Mouse (Mus musculus) inflammation-experienced regulatory T-cells, adult 6 months (primary cell): ENCODE results near the gene Gm9964. TPM values are rescaled to one million over a fixed set of nuclear protein-coding genes. Genes with fewer than 3 reads are reported as not detected.
"Not testable (repeated sequence)": the region's sequence is repeated elsewhere in the genome, so short reads cannot be mapped to it uniquely, and the experiment has no call there.

ENCODE experiments used
- ATAC-seq: one replicate; pipeline ENCODE4 v1.8.0; 2017
- polyA plus RNA-seq, 3 experiments: library from polyadenylated mRNA; unstranded; fragments of 100-300 nt; shearing (Covaris generic); gene quantifications; one replicate each; pipeline ENCODE4 v1.2.1; 2017

Gene Gm9964
- not detected for polyA plus RNA-seq

DNA sequence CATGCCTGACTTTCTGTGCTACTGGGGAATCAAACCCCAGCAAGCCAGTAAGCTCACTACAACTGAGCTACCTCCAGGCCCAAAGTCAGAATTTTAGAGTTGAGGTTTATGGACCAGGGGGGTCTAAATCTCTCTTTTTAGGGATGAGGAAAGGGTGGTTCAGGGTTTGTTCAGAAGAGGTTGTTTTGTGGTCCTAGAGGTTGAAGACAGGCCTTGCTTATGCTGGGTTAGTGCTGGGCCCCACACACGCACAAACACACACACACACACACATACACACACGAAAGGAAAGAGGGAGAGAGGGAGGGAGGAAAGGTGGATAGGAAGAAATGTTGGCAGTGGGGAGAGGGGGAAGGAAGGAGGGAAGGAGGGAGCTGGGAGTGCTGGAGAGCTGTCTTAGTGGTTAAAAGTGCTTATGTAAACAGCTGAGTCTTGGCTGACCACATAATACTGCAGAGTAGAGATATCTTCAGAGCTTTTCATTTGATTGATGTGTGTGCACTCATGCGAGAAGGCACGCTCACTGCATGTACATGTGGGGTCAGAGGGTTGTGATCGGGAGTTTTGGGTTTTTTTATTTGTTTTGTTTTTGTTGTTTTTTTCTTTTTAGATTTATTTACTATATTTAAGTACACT is at the start of gene Gm9964:
Gm9964 (minus strand) TSS at position 51 of the 636 bp plus-strand sequence.
- no peak for ATAC-seq

DNA sequence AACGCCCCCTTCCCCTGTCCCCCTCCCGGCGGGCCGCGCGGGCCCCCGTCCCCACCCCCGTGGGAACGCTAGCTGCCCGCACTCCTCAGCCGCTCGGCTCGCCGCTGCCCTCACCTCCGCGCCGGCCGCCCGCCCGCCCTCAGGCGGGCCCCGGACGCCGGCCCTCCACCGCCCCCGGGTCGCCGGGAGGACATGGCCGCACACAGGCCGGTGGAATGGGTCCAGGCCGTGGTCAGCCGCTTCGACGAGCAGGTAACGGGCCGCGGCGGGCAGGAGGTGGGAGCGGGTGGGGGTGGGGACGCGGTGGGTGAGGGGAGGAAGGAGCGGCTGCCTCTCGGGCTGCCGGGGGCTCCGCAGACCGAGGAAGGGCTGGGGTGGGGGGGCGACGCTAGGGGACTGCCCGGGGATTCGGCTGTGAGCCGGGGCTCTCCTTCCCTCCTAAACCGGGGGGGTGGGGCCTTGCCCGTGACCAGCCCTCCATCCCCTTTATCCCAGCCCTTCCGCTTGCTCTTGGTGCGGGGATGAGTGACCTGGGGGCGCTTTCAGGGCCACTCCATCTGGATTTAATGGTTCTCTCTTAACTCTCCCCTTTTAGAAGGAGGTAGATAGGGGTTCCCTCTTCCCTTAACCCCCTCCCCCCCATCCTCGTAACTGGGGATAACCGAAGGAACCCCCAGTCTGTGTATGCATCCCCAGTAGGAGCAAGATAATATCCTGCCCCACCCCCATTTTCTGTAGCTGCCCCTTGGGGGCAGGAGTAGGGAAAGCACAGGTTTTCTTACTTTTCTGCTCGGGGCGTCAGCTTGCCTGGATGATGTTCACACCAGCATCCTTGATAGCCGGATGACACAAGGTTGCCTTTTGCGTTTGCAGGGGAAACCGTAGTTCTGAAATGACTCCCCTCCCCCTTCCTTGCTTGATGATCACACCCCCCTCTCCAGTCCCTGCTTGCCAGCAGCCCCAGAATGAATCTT is 43.4 kb upstream of the Gm9964 start:
- peak; percentile 56 for ATAC-seq

DNA sequence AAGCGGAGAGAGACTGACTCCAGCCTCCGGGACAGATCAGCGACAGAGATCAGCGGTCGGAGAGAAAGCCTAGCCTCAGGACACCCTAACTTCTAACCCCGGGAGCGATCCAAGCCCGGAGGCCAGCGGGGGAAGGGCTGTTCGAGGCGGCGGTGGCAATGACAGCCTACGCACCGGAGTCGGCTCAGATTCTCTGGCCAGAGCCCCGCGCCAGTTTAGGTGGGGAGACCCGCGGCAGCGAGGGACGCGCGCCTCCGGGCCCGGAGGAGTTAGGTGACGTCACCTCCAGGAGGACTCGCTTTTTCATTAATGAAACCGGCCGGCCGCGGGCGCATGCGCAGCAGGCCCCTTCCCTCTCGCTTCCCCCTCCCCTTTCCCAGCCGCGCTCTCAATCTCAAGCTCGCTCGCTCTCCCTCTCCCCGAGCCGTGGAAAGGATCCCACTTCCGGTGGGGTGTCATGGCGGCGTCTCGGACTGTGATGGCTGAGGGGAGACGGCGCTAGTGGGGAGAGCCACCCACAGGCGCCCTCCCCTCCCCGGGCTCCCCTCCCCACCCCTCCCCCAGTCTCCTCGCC is 42.6 kb upstream of the Gm9964 start, which contains the start of gene Nf1:
Nf1 (plus strand) TSS at position 460 of the 574 bp plus-strand sequence.
- peak; percentile 70 for ATAC-seq

DNA sequence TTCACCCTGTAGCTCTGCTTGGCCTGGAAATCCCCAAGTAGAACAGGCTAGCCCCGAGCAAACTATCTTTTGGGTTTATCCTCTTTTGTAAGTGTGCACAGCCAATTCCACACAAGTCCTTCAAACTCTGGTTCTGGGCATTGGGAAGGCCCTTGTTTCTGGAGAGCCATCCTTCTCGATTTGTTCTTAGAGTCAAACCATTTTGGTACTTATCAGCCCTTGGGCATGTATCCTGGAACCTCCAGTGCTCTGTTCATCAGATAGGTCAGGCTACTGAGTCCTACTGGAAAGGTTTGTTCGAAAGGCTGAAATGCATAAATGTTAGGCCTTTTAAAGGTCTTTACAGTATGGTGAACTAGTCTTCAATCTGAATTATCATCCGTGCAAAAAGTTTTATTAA is 41.9 kb upstream of the Gm9964 start:
- no peak for ATAC-seq

DNA sequence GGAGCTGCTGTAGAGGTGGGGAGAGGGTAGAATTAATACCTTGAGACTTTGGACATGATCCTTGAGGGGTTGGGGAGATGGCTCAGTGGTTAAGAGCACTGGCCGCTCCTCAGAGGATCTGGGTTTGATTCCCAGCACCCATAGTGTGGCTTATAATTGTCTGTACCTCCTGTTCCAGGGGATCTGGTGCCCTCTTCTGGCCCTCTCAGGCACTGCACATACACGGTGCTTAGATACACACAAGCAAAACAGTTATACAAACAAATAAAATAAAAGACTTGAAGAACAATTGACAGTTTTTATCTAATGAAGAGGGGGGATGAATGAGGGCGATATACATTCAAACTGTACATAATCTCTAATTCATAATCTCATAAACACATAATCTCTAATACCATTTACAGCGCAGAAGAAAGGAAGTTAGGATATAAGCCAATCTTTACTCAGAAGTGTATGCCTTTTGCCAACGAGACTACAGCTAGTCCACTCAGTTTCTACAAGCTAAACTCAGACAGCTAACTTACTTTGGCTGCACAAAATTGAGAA is 40.1 kb upstream of the Gm9964 start:
- ATAC-seq = no peak

DNA sequence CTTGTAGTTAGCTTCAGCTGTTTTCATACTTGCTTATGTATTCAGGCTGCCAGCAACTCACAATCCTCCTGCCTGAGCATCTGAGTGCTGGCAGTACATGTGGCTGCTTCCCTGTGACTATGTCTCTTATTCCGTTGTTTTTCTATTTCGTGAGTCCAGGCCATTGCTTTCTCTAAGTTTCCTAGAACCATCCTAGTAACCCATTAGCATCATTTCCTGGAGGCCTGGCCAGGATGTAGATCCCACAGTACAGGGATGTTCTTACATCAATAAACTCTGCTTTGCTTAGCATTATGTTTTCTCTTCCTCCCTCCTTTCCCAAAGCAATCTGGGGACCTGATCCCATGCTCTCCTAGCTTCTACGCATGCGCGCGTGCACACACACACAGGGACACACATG is 38.4 kb upstream of the Gm9964 start:
- no peak for ATAC-seq

DNA sequence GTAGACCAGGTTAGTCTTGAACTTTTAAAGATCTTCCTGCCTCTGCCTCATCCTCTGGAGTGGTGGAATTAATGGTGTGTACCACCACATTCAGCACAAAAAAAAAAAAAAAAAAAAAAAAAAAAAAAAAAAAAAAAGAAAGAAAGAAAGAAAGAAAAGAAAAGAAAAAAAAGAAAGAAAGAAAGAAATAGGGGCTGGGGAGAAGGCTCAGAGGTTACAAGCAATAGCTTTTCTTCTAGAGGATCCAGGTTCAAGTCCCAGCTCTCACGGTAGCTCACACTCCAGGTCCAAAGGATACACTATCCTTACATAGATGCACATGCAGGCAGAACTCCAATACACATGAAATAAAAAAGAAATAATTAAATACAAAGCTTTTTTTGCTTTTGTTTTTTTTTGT is 32.9 kb upstream of the Gm9964 start:
- no peak for ATAC-seq

DNA sequence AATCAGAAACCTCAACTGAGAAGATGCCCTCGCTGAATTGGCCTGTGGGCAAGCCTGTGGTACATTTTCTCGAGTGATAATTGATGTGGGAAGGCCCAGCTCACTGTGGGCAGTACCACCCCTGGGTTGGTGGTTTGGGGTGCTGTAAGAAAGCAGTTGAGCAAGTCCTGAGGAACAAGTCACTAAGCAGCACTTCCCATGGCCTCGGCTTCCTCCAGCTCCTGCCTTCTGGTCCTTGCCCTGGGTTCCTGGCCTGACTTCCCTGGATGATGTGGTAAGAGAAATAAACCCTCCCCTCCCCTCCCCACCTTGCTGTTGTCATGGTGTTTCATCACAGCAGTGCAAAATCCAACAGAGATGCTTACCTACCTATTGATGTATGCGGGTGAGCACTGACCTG is 31.4 kb upstream of the Gm9964 start:
- ATAC-seq = no peak

DNA sequence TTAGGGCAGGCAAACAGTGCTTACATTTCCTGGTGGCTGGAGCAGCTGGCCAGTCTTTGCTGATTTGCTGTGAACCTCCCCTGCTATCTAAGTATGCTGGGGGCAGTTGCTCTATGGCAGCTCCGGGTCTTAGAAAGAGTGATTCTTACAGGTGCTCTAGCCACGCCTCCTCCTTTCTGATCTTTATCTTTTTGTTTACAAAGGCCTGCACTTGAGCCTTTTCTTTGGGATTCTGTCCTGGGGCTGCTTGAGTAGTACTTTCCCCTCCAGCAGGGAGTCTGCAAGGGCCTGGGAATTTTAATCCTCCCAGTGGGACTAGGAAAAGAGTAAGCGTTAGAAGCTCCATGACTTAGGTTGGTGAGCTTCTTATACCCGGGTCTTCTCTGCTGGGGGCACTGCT is 30.4 kb upstream of the Gm9964 start:
- ATAC-seq = no peak

DNA sequence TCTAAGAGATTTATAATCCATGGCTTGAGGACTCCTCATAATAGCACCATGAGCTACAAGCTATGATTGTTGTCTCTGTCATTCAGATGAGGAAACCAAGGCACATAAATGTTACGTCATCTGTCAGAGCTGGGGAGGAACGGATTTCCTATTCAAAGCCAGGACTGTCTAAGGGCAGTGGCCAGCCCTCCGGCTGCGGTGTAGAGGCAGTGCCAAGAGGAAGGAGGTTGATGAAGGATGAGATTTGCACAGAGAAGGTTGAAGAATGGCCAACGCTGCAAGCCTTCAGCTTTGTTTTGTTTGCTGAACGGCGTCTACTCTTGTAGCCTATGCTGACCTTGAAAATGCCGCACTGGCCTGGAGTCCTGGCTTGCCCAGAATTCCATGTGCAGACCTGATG is 29.0 kb upstream of the Gm9964 start:
- ATAC-seq = no peak

DNA sequence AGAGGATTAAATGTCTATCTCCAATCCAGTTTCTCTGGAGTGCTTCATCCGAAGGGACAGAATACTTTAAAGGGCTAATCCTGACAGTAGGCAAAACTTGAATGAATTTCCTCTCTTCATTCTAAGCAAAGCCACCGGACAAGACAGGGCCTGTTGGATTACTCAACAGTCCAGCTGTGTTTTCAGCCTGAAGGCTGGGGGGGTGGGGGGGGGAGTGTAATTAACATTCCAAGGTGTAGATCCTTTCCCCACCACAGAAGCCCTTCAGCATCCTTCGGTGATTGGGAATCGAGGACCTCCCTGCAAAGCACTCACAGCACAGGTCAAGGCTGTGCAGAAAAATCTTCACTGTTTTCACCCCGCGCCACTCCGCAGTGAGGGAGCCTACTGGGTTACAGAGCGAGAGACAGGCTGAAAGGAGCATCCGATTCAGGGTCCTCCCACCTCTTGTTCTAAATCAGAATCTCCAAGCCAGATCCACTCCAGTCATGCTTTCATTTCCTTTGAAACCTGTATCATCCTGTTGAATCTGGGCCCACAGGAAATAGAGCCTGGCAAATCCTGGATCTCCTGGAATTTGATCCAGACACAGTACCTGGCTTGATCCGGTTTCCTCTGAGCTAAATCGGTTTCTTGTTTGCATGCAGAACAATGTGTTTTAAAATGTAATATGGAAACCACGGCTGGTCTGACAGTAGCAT is 27.4 kb upstream of the Gm9964 start:
- ATAC-seq = no peak

DNA sequence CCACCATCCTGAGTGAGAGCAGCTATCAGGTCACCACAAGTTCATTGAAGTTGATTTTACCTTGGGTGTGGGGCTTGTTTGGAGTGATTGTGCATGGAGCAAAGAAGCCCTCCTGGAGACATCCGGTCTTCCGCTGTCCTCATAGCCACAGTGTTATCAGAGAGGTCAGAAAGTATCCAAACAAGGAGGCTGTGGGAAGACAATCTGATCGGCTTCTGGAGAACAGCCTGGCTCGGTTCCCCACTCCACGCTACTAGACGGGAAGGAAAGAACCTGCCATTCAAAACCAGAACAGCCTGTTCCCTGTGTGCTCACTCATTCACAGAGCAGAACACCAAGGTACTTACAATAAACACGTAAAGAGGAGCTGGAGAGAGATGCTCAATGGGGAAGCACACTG is 23.1 kb upstream of the Gm9964 start:
- no peak for ATAC-seq

DNA sequence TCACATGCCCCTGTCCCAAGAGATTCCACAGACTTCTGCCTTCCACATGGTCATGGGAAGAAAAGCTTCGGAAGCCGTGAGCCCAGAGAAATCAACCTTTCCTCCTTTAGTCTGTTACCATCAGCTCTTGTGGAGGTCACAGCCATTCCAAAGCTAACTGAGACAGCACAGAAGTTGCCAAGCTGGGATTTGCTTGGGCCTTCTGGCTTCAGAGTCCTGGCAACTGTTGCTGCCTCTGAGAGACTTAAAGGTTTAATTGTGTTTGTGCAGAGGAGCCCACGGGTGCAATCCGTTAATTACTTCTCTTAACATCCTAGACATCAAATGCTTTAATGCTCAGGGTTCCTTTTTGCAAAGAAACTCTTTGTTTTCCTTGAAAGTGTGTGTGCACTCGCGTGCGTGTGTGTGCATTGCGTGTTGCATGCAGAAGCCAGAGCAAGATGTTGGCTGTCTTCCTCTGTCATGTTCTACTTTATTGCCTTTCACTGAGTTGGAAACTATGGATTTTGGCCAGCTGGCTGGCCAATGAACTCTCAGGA is 20.2 kb upstream of the Gm9964 start:
- ATAC-seq = no peak

DNA sequence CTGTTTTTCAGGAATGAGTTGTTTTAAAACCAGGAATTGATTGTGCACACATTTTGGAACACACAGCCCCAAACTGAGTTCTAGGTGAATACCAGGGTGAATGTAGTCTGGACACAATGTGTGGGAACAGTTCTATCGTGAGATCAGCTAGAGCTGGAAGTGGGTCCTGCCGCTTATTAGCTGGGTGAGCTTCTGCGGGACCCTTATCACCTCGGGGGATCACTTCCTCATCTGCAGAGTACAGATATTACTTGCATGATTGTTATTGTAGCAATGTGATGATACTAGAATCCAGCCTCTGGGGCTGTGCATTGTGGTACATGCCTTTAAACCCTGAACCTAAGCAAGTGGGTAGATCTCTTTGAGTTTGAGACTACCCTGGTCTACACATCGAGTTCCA is 13.8 kb upstream of the Gm9964 start:
- ATAC-seq = no peak

DNA sequence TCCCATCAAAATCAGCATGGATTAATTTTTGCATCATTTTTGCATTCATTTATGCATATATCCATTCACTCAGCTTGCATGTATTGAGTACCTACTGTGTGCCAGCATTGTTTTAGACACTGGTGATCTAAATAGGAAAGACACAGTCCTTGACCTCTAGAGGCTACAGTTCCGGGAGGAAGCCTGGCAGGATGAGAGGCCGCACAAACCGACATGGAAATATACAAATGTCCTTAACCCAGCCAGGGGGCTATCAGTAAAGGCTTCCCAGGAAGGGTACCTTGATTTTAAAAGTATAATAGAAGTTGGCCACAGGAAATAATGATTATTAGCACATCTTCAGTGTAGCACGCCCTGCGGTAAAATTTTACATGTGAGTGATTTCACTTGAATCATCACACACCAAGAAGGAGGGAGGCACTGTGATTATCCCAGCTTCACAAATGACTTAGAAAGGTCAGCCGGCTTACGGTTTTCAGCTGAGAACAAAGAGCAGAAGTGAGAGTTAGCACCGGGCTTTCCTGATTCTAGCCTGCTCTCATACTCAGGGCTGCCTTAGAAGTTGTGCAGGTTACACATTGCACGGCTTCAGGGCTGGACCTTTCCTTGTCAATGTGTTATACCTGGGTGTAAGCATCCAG is 11.0 kb upstream of the Gm9964 start:
- ATAC-seq = no peak

DNA sequence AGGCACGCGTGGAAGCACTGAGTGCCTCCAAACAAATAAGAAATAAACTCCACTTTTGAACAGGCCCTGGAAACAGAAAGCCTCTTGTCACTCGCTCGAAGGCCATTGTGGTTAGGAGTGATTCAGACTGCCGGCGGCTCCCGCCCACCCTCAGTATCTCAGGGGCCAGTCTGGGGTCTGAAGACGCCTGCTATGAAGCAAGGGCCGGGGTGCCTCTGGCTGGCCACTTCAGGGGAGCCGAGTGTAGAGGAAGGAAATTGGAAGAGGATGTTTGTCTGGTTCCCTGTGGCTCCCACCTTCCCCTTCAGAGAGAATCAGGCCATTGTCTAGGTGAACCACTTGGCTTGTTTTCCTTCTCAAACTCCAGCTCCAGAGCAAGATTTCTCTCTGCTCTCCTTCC is 10.3 kb upstream of the Gm9964 start:
- ATAC-seq = no peak

DNA sequence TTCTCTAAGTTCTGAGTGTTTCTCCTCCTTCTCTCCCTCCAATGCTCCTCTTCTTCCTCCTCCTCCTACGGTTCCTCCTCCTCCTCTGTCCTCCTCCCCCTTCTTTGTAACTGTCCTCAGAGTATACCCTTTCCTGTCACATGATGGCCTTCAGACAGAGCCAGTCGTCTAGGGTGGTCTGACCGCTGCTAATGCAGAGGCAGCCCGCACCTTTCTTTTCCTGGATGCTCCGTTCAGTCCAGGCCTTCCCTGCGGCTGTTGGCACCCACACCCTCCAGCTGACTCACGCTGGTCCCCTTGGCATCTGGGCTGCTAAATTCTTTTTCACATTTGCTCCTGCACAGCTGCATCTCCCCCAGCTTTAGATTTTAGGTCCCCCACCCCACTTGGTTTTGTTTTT is 9.8 kb upstream of the Gm9964 start:
- no peak for ATAC-seq

DNA sequence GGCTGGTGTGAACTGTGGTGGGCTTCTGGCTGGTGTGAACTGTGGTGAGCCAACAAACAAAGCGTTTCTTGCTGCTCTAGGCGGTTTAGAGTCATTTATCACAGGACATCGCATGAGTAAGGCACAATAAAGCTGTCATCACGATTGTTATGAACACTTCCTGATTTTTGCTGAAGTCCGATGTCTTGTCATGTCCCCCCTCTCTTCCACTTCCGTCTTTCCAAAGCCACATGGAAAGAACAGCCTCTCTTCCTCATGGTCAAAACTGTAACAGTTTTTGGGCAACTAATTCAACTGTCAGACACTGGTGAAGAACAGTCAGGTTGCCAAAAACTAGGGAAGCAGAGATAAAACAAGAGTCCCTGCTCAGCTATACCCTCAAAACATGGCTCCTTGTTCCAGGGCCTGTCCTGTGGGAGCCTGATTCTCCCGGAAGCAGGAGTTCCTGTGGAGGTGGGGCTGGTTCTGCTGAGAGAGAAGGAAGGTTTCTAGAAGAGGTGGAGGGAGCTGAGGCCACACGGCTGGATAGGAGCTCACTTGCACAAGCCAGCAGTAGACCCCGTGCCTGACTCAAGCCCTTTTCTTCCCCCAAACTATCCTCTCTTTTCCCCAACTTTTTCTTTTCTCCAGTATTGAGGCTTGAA is 9.1 kb upstream of the Gm9964 start:
- ATAC-seq = no peak

DNA sequence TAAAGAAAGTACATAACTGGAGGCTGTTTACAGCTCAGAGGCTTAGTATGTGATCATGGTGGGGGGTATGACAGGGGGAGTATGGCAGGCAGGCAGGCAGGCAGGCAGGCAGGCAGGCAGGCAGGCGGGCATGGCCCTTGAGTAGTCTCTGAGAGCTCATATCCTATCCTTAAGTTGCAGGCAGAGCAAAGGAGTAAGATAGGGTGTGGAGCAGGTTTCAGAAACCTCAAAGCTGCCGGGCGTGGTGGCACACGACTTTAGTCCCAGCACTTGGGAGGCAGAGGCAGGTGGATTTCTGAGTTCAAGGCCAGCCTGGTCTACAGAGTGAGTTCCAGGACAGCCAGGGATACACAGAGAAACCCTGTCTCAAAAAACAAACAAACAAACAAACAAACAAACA is 7.5 kb upstream of the Gm9964 start:
- not testable (repeated sequence) for ATAC-seq

DNA sequence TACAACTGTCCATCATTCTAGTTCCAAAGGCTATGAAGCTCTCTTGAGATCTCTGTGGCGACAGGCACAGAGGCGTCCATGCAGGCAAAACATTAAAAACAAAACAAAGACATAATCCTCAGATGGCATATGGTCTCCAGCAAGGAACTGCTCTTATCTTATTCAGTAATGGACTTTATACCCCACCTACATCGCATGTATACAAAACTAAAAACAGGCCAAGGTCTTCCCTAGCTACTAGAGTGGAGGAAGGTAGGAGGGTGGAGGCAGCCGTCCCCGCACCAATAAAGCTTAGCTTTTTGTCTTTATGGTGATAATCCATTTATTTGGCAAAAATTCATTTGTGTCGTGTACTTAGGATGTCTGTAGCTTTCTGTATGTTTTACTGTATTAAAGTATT is 6.4 kb upstream of the Gm9964 start:
- ATAC-seq = no peak

DNA sequence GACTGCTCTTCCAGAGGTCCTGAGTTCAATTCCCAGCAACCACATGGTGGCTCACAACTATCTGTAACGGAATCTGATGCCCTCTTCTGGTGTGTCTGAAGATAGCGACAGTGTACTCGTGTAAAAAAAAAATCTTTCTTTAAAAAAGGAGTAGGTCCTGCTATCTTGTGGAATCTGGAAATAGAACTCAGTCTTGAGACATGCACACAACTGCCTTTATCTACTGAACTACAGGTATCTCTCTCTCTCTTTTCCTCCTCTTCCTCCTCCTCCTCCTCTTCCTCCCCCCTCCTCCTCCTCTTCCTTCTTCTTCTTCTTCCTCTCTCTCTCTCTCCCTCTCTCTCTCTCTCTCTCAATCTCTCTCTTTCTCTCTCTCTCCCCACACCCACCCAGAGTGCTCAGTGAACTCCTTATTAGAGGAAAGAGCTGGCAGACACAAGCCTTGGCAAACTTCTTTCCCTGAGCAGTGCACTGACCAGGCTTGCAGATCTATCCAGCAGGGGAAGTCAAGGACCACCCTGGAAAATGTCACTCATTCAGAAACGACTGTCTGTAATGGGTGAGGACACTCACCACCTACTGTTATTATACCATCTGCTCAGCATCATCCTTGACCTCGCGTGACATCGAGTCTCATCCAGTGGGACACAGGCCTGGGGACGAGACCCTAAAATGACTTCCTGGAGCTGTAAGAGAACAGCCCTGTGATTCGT is 3.2 kb upstream of the Gm9964 start:
- no peak for ATAC-seq
